Mouse (Mus musculus): ENCODE results near the gene Ppp4r3a. TPM values are rescaled to one million over a fixed set of nuclear protein-coding genes. Genes with fewer than 3 reads are reported as not detected.
"Not testable (repeated sequence)": the region's sequence is repeated elsewhere in the genome, so short reads cannot be mapped to it uniquely, and the experiment has no call there.

Ppp4r3a gene
- total RNA-seq, 2 experiments from 2014 or later, result 30.4 to 31.4 TPM

DNA sequence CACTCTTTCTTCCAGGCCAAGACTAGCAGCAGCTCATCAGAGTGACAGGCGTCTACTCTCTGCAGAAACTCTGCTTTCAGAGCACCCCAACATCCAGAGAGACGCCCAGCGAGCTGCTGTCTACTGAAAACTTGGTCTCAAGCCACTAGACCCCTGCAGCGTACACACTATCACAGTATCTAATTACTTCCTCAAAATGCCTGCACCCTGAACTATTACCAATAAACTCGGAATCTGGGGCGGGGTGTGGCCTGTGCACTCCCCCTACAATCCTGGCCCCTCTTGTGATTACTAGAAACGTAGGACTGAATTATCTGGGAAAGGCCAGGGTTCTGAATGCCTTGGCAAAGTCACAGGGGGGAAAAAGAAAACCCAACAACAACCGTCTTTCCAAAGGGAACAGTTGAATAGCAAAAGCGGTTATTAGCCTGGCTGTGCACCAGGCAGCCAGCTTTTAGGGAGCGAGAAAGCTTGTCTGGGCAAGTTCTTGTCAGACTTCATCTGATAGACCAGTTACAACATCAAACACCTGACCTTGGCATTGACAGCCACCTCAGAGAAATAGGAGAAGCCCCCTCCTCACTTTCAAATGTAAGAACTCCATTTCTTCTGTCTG lies 68.8 kb downstream of the Ppp4r3a start:
- DNase-seq, result no peak
- intact Hi-C loops (cut with DNase I), result no loop called here

DNA sequence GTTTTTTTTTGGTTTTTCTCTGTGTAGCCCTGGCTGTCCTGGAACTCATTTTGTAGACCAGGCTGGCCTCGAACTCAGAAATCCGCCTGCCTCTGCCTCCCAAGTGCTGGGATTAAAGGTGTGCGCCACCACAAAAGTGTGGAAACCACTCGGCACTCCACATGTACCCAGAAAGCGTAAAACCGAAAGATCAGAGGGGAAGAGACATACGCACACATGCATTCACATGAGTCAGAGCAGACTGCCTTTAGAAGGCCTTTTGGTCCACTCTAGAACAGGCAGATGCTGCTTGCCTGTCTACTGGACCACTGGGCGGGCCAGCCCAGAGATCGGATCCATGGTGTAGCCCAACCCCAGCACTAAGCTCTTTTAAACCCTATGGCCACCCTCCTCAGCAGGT lies 69.8 kb downstream of the Ppp4r3a start:
- DNase-seq; intact Hi-C loops (cut with DNase I): not testable (repeated sequence)

DNA sequence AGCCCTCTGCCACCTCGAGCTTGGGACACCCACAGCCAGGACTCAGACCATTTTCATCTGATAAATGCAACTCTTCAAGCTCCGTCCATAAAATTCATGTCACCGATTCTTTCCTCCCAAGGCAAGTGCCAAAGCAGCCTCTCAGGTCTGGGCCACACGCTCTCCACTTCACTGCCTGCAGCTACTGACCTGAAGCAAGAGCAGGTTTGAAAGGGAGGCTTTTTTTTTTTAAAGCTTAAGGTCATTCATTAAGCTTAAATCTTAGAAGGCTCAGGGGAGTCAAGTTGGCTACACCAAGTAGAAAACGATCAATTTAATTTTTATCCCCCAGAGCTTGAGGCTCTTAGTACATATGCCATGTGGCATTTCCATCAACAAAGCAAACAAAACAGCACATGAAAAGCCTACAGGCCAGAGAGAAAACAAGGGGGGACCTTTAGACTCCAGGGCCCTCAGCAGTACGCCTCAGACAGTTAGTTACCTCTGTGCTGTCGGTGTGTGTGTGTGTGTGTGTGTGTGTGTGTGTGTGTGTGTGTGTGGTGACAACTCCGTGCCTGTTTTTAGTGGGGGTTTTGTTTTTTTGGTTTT lies 70.3 kb downstream of the Ppp4r3a start:
- intact Hi-C loops (cut with DNase I), result no loop called here
- DNase-seq, result no peak

DNA sequence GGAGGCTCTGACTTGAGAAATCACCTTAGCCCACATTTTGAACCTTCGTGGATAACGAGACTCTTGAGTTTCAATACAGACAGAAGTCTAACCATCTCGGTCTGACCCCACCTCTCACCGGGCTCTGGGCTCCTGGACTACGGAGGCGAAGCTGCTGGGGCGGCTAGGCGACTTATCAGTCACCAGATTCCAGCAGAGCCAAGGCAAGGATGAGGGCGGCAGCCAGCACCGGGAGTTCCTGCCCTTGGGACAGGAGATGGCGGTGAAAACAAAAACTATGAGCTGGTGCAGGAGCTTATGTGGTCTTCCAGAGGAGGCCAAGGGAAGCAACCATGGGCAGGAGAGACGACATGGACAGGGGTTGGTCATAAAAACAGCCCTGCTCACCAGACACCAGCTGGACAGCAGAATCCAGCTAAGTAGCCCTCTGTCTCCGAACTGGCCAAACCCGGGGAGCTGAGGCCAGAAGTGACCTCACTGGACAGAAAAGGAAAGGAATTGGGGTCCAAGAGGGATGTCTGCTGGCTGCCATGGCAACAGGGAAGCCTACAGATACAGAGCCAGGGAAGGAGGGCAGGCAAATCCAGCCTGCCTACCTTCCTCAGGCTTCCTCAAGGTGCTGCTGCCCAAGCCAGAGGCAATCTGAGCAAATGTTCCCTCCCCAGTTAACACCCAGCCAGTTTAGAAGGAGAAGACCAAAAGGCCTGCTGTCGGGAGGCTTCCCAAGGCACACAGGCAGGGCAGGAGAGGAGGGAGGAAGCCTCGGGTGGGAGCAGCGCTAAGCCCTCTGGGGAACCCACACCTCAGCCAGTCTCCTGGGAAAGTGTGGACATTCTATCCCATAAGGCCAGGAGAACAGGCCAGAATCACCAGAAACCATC lies 71.1 kb downstream of the Ppp4r3a start:
- intact Hi-C loops (cut with DNase I), result no loop called here
- DNase-seq, result peak; percentile 47 to 65

DNA sequence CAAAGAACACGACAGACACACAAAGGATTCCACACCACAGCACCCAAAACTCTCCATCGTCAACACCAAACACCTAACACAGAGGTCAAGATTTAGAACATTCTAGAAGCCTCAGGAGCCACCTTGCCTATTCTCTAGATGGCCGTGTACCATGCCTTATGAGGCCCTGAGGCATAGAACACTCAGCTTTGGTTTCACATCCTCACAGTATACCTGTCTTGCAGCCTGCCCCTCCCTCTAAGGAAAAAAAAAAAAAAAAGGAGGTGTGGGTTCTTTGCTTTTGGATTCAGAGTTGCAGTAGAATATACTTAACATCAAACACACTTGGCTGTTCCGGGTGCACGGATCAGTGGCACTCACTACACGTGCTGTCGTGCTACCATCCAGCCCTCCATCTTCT lies 72.5 kb downstream of the Ppp4r3a start:
- no peak for DNase-seq
- intact Hi-C loops (cut with DNase I), result no loop called here

DNA sequence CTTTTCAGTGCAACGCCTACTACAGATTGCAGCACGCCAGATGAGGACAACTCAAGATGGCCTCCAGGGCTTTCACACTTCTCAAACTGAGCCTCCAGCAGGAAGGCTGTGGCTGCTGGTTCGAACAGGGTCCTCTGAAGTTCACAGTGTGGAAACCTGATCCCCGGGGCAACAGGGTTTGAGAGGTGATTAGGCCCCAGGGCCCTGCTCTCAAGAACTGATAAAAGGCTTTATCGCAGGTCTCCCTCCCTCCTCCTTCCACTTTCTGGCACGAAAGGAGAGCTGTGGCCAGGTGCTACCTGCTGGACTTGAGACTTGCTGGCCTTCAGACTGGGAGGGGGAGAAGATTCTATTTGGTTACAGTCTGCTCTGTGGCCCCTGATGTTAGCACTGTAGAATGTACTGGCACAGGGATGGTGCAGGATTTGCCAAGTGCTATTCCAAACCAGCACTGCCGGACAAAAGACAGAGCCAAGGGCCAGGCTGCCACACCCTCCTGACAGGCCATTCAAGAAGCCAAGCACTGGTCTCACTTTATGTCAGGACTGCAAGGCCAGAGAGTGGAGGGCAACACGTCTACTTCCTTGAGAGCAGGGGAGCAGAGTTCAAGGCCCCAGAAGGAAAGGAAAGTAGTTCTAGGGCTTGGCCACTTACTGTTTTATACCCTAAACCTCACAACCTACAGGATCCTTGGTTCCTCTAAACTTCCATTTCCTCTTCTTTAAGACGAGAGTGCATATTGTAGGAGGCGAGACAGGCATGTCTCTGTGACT lies 73.2 kb downstream of the Ppp4r3a start:
- intact Hi-C loops (cut with DNase I), result no loop called here
- no peak for DNase-seq

DNA sequence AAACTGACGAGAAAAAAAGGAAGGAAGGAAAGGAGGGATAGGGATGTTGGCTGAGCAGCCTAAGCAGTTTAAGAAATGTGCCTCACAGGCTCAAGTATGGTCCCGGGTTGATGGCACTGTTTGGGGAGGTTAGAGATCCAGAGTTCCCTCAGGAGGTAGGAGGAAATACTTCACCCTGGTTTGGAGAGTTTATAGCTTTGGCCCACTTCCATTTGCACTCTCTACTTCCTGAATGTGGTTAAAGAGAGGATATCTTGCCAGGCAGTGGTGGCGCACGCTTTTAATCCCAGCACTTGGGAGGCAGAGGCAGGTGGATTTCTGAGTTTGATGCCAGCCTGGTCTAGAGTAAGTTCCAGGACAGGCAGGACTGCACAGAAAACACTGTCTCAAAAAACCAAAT lies 74.3 kb downstream of the Ppp4r3a start:
- no peak for DNase-seq
- intact Hi-C loops (cut with DNase I), result no loop called here

DNA sequence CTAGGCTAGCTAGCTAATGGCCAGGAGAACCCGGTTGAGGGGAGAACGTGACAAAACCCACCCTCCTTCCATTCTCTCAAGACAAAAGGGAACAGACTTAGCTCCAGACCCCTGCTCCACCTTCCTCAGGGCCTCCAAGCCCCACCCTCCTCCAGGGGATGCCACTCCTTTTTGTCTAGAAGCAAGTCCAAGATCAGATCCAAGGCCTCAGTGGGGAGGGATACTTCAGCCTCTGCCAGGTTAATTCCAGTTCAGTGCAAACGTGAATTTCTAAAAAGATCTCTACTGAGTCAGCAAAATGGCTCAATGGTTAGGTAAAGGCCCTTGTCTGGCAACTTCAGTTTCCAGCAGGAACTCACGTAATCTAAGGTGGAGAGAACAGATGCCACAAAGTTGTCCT lies 74.9 kb downstream of the Ppp4r3a start:
- intact Hi-C loops (cut with DNase I), result no loop called here
- DNase-seq, result no peak

DNA sequence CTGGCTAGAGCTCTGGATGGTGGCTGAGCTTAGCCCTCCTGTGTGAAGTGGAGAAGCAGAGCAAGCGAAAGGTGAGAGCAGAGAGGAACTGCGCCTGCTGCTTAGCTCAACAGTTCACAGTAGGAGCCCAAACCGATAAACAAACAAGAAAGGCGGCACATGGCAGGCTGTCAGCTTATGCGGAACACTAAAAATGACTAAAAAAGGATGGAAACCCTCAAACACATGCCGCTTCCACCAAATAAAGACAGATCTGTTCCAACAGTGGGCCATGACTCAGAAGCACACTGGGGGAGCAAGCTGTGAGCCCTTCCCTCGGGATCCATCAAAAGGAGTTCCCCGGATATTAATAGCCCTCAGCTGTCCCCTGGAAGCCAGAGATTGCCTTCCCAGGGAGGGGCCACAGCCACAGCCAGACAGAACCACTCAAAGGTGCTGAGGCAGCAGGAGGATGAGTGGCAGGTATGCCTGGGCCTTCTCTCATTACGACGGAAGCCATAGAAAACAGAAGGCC lies 75.5 kb downstream of the Ppp4r3a start:
- no peak for DNase-seq
- intact Hi-C loops (cut with DNase I), result no loop called here

DNA sequence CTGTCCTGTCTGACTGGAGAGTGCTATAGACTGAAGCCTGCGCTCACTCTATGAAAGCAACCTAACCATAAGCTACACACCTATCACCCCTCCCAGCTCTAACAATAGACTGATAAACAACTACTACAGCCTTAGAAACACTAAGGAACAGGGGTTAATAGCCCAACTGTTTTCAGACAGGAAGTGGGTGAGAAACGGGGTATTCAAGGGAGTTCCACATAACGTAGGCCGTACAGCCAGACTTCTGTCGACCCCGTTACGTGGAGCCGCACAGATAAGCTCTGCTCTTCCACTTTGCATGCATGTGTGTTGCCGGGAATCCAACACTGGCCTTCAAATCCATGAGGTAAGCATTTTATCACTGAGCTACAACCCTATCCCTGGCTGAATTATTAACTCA lies 76.1 kb downstream of the Ppp4r3a start:
- intact Hi-C loops (cut with DNase I), result no loop called here
- no peak for DNase-seq

DNA sequence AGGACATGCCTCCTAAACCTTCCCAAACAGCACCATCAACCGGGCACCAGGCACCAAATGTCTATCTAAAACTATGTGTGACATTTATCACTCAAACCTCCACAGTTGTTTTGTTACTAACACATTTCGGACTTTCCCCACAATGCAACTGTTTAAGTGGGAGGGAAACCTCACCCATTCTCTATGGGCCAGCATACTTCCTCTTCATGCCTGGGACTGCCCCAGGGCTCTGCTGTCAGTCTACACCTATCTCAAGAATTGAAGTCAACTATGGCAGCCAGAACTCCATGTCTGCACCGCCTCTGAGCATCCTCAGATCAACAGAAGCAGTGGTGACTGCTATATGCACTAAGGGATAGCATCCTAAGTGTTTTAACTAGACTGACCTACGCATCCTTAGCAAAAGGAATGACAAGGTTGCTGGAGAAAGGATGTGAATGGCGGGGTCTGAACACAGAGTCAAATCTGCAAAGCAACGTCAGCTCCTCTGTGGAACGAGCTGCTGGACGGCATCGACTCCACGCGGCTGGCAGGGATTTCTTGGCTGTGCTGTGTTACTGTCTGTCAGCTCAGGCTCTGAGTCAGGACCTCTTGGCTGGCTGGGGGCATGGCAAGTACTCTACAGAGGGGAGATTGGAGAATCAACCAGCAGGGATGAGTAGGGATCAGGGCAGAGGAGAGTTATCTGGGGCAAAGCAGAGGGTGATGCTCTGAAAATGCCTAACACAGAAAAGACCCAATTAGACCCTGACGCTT lies 77.7 kb downstream of the Ppp4r3a start:
- intact Hi-C loops (cut with DNase I), result no loop called here
- no peak for DNase-seq

DNA sequence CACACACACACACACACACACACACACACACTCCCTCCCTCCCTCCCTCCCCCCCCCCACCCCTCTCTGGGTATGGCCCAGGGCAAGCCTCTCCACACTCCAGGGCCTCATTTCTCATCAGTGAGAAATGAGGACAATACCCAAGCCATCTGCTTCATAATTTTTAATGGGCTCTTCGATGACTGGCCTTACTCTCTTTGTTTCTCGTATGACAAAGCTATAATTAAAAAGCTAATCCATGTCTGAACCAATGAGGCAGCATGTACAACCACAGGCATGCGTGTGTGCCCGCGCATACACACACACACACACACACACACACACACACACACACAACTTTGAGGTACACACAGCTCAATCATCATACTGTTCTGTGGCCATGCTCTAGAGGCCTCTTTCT lies 78.5 kb downstream of the Ppp4r3a start:
- DNase-seq, result no peak
- intact Hi-C loops (cut with DNase I), result no loop called here

DNA sequence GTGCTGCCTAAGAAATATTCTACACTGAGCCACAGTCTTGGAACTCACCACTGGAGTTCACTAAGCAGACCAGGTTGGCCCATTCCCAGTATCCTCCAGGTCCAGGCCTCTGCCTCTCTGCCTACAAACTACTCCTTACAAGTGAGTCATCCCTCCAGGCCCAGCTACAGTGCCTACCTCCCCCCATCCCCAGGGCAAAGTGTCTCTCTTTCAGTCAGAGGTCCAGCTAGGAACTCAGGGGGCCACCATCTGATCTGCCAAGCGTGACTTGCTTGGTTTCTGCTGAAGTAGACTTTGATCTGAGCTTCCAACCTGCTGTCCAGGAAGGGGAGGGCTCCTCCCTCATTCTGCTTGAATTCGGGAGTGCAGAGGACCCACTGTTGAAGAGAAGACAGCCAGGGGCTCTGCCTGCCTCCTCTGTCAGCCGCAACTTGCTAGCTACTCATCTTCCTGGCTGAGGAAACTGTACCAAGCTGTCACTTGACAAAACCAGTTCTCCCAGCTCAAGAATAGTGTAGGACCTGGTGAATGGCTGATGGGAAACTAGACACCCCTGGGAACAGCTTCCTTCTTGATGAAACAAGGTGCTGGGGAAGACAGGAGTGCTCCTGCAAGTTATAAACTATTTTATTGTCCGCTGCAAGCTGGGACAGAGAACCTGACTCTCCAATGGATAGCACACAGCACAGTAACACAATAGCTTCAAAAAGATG lies 80.5 kb downstream of the Ppp4r3a start:
- DNase-seq, result no peak
- intact Hi-C loops (cut with DNase I), result no loop called here

DNA sequence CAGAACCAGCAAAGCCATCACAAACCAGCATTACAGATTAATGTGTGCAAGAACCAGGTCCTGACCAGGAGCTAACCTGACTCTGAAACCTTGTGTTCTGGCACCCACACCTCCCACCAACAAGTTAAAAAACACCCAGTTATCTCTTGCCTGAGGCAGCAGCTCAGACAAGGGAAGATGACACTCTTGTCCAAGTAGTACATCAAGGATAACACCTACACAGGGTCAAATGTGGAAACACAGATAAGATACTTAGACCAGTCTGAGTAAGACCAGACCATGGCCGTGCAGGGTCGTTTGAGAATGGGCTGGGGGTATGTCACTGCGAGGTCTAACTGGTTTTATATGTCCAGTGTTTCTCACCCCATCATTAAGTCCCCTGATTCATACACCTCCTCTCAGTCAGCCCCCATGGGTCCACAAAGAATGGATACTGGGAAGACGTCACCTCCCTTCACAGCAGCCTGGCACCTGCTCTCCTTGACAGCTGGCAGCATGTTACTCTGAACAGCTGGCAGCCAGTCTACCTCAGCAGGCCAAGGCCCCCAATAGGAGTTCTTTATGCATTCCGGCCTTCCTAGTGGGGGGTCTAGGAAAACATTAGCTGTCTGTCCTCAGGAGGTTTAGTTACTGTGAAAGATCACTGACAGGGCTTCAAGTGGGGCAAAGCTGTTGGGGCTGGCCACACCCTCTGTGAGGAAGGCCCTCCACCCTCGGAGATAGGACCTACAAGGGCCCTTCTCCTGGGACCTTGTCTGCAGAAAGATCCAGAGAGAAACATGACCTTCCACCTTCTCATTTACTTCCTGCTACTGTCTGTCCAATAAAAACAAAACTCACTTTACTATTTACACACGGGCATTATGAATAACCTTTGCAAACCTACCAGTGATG lies 84.2 kb downstream of the Ppp4r3a start:
- intact Hi-C loops (cut with DNase I), result no loop called here
- DNase-seq, result no peak

DNA sequence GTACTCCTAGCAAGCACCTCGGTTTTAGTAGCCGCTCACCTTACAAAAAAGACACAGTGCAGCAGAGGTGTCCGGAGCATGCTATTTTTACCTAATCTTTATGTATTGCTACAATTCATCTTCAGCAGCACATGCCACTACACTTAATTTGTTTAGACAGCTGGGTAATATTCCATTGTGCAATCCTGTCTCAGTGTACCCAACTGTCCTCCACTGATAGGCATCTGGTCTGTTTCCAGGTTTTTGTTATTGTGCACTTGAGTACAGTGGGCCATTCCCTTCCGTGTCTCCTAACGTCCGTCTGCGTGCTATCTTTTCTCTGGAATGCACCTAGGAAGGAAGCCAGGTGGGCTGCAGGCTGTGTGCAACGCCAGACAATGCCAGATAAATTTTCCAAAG lies 84.9 kb downstream of the Ppp4r3a start:
- intact Hi-C loops (cut with DNase I), result no loop called here
- DNase-seq, result no peak

DNA sequence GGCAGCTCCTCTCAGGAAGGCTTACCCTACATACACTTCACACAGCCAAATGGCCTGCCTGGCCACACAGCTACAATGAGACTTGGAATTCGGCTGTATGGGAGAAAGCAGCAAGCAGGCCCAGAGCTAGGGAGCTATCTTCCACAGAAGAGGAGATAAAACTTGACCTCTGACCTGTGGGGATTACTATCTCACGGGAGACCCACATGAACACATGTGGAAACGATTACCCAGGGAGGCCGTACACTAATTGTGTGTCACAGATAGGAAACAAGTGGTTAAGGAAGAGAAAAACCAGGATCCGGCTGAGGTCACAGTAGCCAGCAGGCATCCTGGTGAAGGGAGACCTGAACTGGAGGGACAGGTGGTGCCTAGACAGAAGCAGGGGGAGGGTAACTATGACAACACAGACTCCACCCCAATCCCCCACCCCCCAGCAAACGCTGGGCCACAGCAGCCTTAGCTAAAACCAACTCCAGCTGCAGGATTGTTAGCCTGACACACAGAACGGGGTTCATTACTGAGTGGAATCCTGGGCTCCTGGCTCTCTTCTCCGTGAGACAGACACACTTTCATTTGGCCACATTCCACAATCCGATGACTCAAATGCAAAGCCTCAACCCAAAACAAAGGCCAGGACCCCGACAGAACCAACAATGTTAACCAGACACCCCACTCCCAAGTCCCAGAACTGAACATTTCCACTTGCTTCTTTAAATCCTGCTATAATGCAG lies 85.5 kb downstream of the Ppp4r3a start:
- no peak for DNase-seq
- intact Hi-C loops (cut with DNase I), result no loop called here

DNA sequence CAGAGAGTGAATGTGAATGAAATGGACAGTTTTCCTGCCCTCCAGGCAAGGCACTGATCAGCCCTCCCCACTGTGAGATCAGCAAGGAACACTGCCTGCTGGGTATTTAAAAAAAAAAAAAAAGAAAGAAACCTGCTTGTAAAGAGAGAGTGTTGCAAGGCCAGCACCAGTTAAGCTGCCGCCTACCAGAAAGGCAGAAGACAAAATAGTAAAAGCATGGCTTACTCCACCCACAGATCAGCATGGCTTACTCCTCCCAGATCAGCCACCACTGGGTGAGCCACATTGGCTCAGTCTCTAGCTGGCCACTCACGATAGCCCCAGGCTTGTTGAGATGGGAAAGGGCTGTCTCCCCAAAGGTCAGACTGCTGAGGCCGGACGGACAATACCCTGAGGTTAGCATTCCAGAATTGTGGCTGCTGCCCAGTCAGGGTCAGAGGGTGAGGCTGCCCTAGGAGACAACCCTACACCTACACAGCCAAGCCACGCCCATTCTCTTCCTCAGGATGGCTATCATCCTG lies 87.1 kb downstream of the Ppp4r3a start:
- DNase-seq, result no peak
- intact Hi-C loops (cut with DNase I), result no loop called here

Data from heart, postnatal 14 days (tissue).